Mouse (Mus musculus) C2C12 (cell line): ENCODE measurements around the gene Tanc1. TPM values are rescaled to one million over a fixed set of nuclear protein-coding genes. Genes with fewer than 3 reads are reported as not detected.

Experiments used
- H3K27me3 ChIP-seq: one replicate; pipeline ENCODE4 v1.6.1; 2011; ENCODE audit not compliant: control insufficient read depth, insufficient read depth, insufficient read length
- H3K36me3 ChIP-seq: one replicate; pipeline ENCODE4 v1.6.1; 2011; ENCODE audit not compliant: control insufficient read depth, insufficient read depth
- H3K4me3 ChIP-seq: one replicate; pipeline ENCODE4 v1.5.1; 2011; ENCODE audit warnings: mild to moderate bottlenecking, control low read depth; ENCODE audit not compliant: poor library complexity, insufficient read depth, severe bottlenecking
- H3K79me2 ChIP-seq: one replicate; pipeline ENCODE4 v1.6.1; 2011; ENCODE audit not compliant: control insufficient read depth, insufficient read depth
- H3K79me3 ChIP-seq: one replicate; pipeline ENCODE4 v1.6.1; 2011; ENCODE audit warnings: low read depth, control low read depth
- H3ac ChIP-seq: one replicate; pipeline ENCODE3; 2011; ENCODE audit warnings: low read depth; ENCODE audit not compliant: control insufficient read depth, insufficient read length
- CEBPB ChIP-seq: IDR thresholded peaks from one replicate; pipeline ENCODE4 v1.6.1; 2011; ENCODE audit warnings: low read depth, mild to moderate bottlenecking, control low read depth, moderate library complexity
- CTCF ChIP-seq: IDR thresholded peaks from one replicate; pipeline ENCODE4 v1.5.1; 2011; ENCODE audit not compliant: control insufficient read depth, insufficient read depth, insufficient read length
- FOSL1 ChIP-seq: IDR thresholded peaks from one replicate; pipeline ENCODE4 v1.8.0; 2011; ENCODE audit warnings: mild to moderate bottlenecking, low read length; ENCODE audit not compliant: poor library complexity, insufficient read depth, severe bottlenecking
- MAX ChIP-seq: IDR thresholded peaks from one replicate; pipeline ENCODE4 v1.6.1; 2011; ENCODE audit warnings: mild to moderate bottlenecking, control low read depth
- MYOD1 ChIP-seq: IDR thresholded peaks from one replicate; pipeline ENCODE4 v1.6.1; 2011; ENCODE audit warnings: low read depth; ENCODE audit not compliant: control insufficient read depth, insufficient read length
- MYOG ChIP-seq: IDR thresholded peaks from one replicate; pipeline ENCODE4 v1.6.1; 2011; ENCODE audit not compliant: control insufficient read depth, insufficient read length; ENCODE audit errors: extremely low read depth
- USF1 ChIP-seq: IDR thresholded peaks from one replicate; pipeline ENCODE4 v1.6.1; 2011; ENCODE audit warnings: low read depth, mild to moderate bottlenecking, control low read depth, moderate library complexity
- polyA plus RNA-seq: library from polyadenylated mRNA; unstranded; fragments of >200 nt; fragmentation: generic; extraction: Trizol; gene quantifications from one replicate; pipeline ENCODE4 v1.2.1, GENCODE M21; 2012; ENCODE audit warnings: missing spikeins

Gene Tanc1
- polyA plus RNA-seq, 1 experiment = 24.9 TPM

GRCm38 (mm10) chr2:59747757-59748156, 135.9 kb downstream of the Tanc1 start:
- H3K36me3 ChIP-seq = peaks cover 28% of the 10 kb centered on the region
- H3ac ChIP-seq = no peak overlapping the region
- no peak for TF ChIP-seq MAX
- TF ChIP-seq FOSL1 = no peak
- no peak for TF ChIP-seq USF1
- no peak for TF ChIP-seq MYOG
- no peak for TF ChIP-seq MYOD1
- TF ChIP-seq CTCF = no peak
- TF ChIP-seq CEBPB = no peak
- no peak overlapping the region for H3K4me3 ChIP-seq
- H3K79me2 ChIP-seq = peaks cover 75% of the 10 kb centered on the region
- H3K27me3 ChIP-seq = no peaks in the 10 kb centered on the region
- H3K79me3 ChIP-seq = peaks cover 15% of the 10 kb centered on the region

GRCm38 (mm10) chr2:59749371-59749770, 137.5 kb downstream of the Tanc1 start:
- H3K36me3 ChIP-seq = peaks cover 34% of the 10 kb centered on the region
- TF ChIP-seq USF1 = no peak
- no peak for TF ChIP-seq MAX
- TF ChIP-seq FOSL1 = no peak
- no peak for TF ChIP-seq CTCF
- no peak for TF ChIP-seq MYOG
- no peak for TF ChIP-seq CEBPB
- no peak for TF ChIP-seq MYOD1
- peaks cover 14% of the 10 kb centered on the region for H3K79me3 ChIP-seq
- peaks cover 74% of the 10 kb centered on the region for H3K79me2 ChIP-seq
- H3K4me3 ChIP-seq = no peak overlapping the region
- no peaks in the 10 kb centered on the region for H3K27me3 ChIP-seq
- H3ac ChIP-seq = no peak overlapping the region

- peaks cover 16% of the 10 kb centered on the region for H3K79me3 ChIP-seq
- TF ChIP-seq FOSL1 (no peak), MYOG (no peak), CEBPB (no peak), CTCF (no peak), USF1 (no peak), MYOD1 (no peak)
- peaks cover 32% of the 10 kb centered on the region for H3K36me3 ChIP-seq
- peaks cover 84% of the 10 kb centered on the region for H3K79me2 ChIP-seq
- H3K27me3 ChIP-seq = no peaks in the 10 kb centered on the region
- H3K4me3 ChIP-seq = no peak overlapping the region
- H3ac ChIP-seq = no peak overlapping the region
Measured at GRCm38 (mm10) chr2:59751172-59751571, 139.3 kb downstream of the Tanc1 start.

GRCm38 (mm10) chr2:59752148-59752547, 140.3 kb downstream of the Tanc1 start:
- Histone ChIP-seq H3K36me3 (peaks cover 32% of the 10 kb centered on the region), H3K4me3 (no peak overlapping the region), H3ac (no peak overlapping the region), H3K27me3 (no peaks in the 10 kb centered on the region), H3K79me3 (peaks cover 13% of the 10 kb centered on the region), H3K79me2 (peaks cover 83% of the 10 kb centered on the region)
- TF ChIP-seq CEBPB (no peak), MYOG (no peak), MYOD1 (no peak), FOSL1 (no peak), USF1 (no peak), MAX (no peak), CTCF (no peak)

- no peak for TF ChIP-seq MYOD1
- TF ChIP-seq MAX = no peak
- TF ChIP-seq USF1 = no peak
- no peak for TF ChIP-seq MYOG
- TF ChIP-seq CTCF = no peak
- TF ChIP-seq FOSL1 = no peak
- no peak for TF ChIP-seq CEBPB
- Histone ChIP-seq H3K4me3 (no peak overlapping the region), H3K36me3 (peaks cover 33% of the 10 kb centered on the region)
Measured at GRCm38 (mm10) chr2:59752766-59753165, 140.9 kb downstream of the Tanc1 start.

GRCm38 (mm10) chr2:59756137-59756753, 144.4 kb downstream of the Tanc1 start:
- Histone ChIP-seq H3K79me3 (peaks cover 10% of the 10 kb centered on the region), H3ac (no peak overlapping the region), H3K79me2 (peaks cover 61% of the 10 kb centered on the region), H3K4me3 (no peak overlapping the region), H3K36me3 (peaks cover 58% of the 10 kb centered on the region), H3K27me3 (no peaks in the 10 kb centered on the region)
- TF ChIP-seq MYOD1 (no peak), CEBPB (no peak), USF1 (no peak)

More at GRCm38 (mm10) chr2:59752766-59753165, 140.9 kb downstream of the Tanc1 start:
- H3K79me3 ChIP-seq = peaks cover 14% of the 10 kb centered on the region
- peaks cover 83% of the 10 kb centered on the region for H3K79me2 ChIP-seq
- no peak overlapping the region for H3ac ChIP-seq
- no peaks in the 10 kb centered on the region for H3K27me3 ChIP-seq
